Mouse (Mus musculus): ENCODE measurements around the gene C77080. TPM values are rescaled to one million over a fixed set of nuclear protein-coding genes. Genes with fewer than 3 reads are reported as not detected.
"Not testable (repeated sequence)": the region's sequence is repeated elsewhere in the genome, so short reads cannot be mapped to it uniquely, and the experiment has no call there.

Gene C77080
- polyA plus RNA-seq, 1 experiment: 39.3 TPM

DNA sequence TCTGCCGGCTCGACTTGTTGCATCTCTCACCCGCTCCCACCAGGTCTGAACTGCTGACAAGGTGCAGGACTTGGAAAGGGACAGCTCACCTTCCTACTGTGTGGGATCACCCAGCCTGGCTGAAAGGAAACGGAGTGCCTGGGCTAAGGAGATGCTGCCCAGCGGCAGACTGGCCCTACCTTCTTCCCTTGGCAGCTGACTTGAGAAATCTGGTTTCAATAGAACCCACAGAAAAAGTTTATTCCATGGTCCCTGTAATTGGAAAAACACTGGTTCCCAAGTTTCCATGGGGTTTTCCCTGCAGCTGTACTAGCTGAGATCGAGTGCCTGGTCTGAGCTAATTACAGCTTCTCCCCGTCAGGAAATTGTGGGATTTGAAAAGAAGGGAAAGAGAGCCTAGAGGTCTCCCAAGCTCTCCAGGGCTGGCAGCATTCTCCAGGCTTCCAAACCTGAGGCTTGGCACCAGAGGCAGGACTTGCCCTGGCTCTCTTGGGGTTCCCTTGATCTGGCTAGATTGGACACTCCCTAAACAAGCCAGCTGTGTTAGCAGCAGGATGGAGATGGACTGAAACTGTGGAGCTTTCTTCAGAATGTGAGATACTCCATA is 42.5 kb downstream of the C77080 start:
- TF ChIP-seq POLR2A (IDR thresholded peaks at IDR 0.05; ENCODE audit: low read depth, low read length): no peak
- H3K4me3 ChIP-seq (ENCODE audit: insufficient read depth, low read depth, low read length): no peak overlapping the region
- DNase-seq: no peak
- no peaks in the 10 kb centered on the region for H3K27me3 ChIP-seq (replicated peaks; ENCODE audit: control insufficient read depth, insufficient read depth, low read length)
- WGBS: 76% methylated on average over 7 of the region's 7 CpGs
- peaks cover 2% of the 10 kb centered on the region for H3K36me3 ChIP-seq (ENCODE audit: control insufficient read depth, insufficient read depth, low read length)
- no peaks in the 10 kb centered on the region for H3K4me1 ChIP-seq (ENCODE audit: control insufficient read depth, insufficient read depth, low read length)
- no peak overlapping the region for H3K27ac ChIP-seq (ENCODE audit: insufficient read depth, low read depth, low read length)

DNA sequence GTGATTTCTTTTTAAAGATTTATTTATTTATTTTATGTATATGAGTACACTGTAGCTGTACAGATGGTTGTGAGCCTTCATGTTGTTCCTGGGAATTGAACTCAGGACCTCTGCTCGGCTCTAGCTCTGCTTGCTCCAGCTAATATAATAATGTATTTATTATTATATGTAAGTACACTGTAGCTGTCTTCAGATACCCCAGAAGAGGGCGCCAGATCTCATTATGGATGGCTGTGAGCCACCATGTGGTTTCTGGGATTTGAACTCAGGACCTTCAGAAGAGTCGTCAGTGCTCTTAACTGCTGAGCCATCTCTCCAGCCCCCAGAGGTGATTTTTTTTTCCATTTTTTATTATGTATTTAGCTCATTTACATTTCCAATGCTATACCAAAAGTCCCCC is 48.7 kb downstream of the C77080 start:
- WGBS: 78% methylated on average over 3 of the region's 3 CpGs
- not testable (repeated sequence) for H3K27me3 ChIP-seq (replicated peaks; ENCODE audit: control insufficient read depth, insufficient read depth, low read length); H3K36me3 ChIP-seq (ENCODE audit: control insufficient read depth, insufficient read depth, low read length); H3K4me1 ChIP-seq (ENCODE audit: control insufficient read depth, insufficient read depth, low read length); H3K27ac ChIP-seq (ENCODE audit: insufficient read depth, low read depth, low read length); H3K4me3 ChIP-seq (ENCODE audit: insufficient read depth, low read depth, low read length)
- TF ChIP-seq CTCF (conservative IDR thresholded peaks at IDR 0.05; ENCODE audit: insufficient read depth, insufficient read length, low read depth, low read length): 0 out of 2 replicates have a peak, but pooled peaks have one; percentile 19
- DNase-seq: peak; percentile 45

- Histone ChIP-seq H3K27ac (ENCODE audit: insufficient read depth, low read depth, low read length) (no peak overlapping the region), H3K27me3 (replicated peaks; ENCODE audit: control insufficient read depth, insufficient read depth, low read length) (no peaks in the 10 kb centered on the region), H3K36me3 (ENCODE audit: control insufficient read depth, insufficient read depth, low read length) (no peaks in the 10 kb centered on the region; the same call in 1 of the 2 replicates), H3K4me1 (ENCODE audit: control insufficient read depth, insufficient read depth, low read length) (no peaks in the 10 kb centered on the region), H3K4me3 (ENCODE audit: insufficient read depth, low read depth, low read length) (no peak overlapping the region)
- TF ChIP-seq CTCF (conservative IDR thresholded peaks at IDR 0.05; ENCODE audit: insufficient read depth, insufficient read length, low read depth, low read length): no peak
- no peak for TF ChIP-seq POLR2A (IDR thresholded peaks at IDR 0.05; ENCODE audit: low read depth, low read length)
- WGBS: 80% methylated on average over 4 of the region's 4 CpGs
- DNase-seq: no peak
These were observed 49.7 kb downstream of the C77080 start for GRCm38 (mm10) chr4:129211461-129211860.

DNA sequence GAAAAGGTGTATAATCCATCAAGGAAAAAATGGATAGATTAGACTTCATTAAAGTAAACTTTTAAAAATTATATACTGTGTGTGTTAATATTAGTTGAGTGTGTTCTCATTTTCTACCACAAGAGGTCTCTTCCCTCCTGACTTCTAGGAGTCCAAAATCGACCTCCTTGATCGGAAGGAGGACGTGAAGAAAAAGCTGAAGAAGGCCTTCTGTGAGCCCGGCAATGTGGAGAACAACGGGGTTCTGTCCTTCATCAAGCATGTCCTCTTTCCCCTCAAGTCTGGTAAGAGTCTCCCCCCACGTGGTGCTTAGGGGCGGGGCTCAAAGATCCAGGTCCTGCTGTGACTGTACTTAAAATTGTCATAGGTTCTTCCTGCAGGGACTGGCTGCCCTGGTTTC is 51.7 kb downstream of the C77080 start:
- Histone ChIP-seq H3K27ac (ENCODE audit: insufficient read depth, low read depth, low read length) (no peak overlapping the region), H3K4me3 (ENCODE audit: insufficient read depth, low read depth, low read length) (no peak overlapping the region), H3K36me3 (ENCODE audit: control insufficient read depth, insufficient read depth, low read length) (no peaks in the 10 kb centered on the region; the same call in 1 of the 2 replicates), H3K27me3 (replicated peaks; ENCODE audit: control insufficient read depth, insufficient read depth, low read length) (no peaks in the 10 kb centered on the region), H3K4me1 (ENCODE audit: control insufficient read depth, insufficient read depth, low read length) (no peaks in the 10 kb centered on the region)
- 42% methylated on average over 7 of the region's 7 CpGs for WGBS
- DNase-seq: peak; percentile 34
- TF ChIP-seq POLR2A (IDR thresholded peaks at IDR 0.05; ENCODE audit: low read depth, low read length) (no peak), CTCF (conservative IDR thresholded peaks at IDR 0.05; ENCODE audit: insufficient read depth, insufficient read length, low read depth, low read length) (peak; percentile 34; the same call in 1 of the 2 replicates)

- H3K27me3 ChIP-seq (replicated peaks; ENCODE audit: control insufficient read depth, insufficient read depth, low read length): no peaks in the 10 kb centered on the region
- no peak for DNase-seq
- no peaks in the 10 kb centered on the region for H3K4me1 ChIP-seq (ENCODE audit: control insufficient read depth, insufficient read depth, low read length)
- TF ChIP-seq POLR2A (IDR thresholded peaks at IDR 0.05; ENCODE audit: low read depth, low read length) (no peak), CTCF (conservative IDR thresholded peaks at IDR 0.05; ENCODE audit: insufficient read depth, insufficient read length, low read depth, low read length) (no peak)
- no peaks in the 10 kb centered on the region; the same call in 1 of the 2 replicates for H3K36me3 ChIP-seq (ENCODE audit: control insufficient read depth, insufficient read depth, low read length)
- no peak overlapping the region for H3K27ac ChIP-seq (ENCODE audit: insufficient read depth, low read depth, low read length)
- no peak overlapping the region for H3K4me3 ChIP-seq (ENCODE audit: insufficient read depth, low read depth, low read length)
- 78% methylated on average over 8 of the region's 8 CpGs for WGBS
These were observed 54.4 kb downstream of the C77080 start for GRCm38 (mm10) chr4:129206792-129207191.

DNA sequence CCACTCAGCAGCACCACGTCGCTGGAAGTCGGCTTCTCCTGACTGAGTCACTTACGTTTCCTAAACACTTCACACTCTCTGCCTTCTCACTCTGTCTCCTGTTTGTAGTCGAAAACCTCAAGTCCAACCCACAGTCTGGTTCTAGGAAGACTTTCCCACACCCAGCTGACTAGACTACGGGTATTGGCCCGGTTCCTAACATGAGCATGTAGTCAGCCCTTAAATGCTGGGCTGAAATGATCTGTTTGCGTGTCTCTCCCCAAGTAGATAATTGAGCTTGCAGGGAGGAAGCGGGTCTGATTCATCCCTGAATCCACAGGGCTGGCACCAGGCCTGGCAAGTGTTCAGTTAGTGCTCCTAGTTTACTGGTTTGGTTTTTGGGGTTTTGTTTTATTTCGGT is 56.5 kb downstream of the C77080 start:
- 95% methylated on average over 10 of the region's 10 CpGs for WGBS
- no peak overlapping the region for H3K4me3 ChIP-seq (ENCODE audit: insufficient read depth, low read depth, low read length)
- no peak overlapping the region for H3K27ac ChIP-seq (ENCODE audit: insufficient read depth, low read depth, low read length)
- H3K36me3 ChIP-seq (ENCODE audit: control insufficient read depth, insufficient read depth, low read length): no peaks in the 10 kb centered on the region; the same call in 1 of the 2 replicates
- H3K27me3 ChIP-seq (replicated peaks; ENCODE audit: control insufficient read depth, insufficient read depth, low read length): no peaks in the 10 kb centered on the region
- TF ChIP-seq POLR2A (IDR thresholded peaks at IDR 0.05; ENCODE audit: low read depth, low read length) (no peak), CTCF (conservative IDR thresholded peaks at IDR 0.05; ENCODE audit: insufficient read depth, insufficient read length, low read depth, low read length) (no peak)
- DNase-seq: no peak
- no peaks in the 10 kb centered on the region for H3K4me1 ChIP-seq (ENCODE audit: control insufficient read depth, insufficient read depth, low read length)

- no peak overlapping the region for H3K4me3 ChIP-seq (ENCODE audit: insufficient read depth, low read depth, low read length)
- no peaks in the 10 kb centered on the region; the same call in 1 of the 2 replicates for H3K36me3 ChIP-seq (ENCODE audit: control insufficient read depth, insufficient read depth, low read length)
- TF ChIP-seq CTCF (conservative IDR thresholded peaks at IDR 0.05; ENCODE audit: insufficient read depth, insufficient read length, low read depth, low read length) (no peak), POLR2A (IDR thresholded peaks at IDR 0.05; ENCODE audit: low read depth, low read length) (no peak)
- DNase-seq: no peak
- H3K27me3 ChIP-seq (replicated peaks; ENCODE audit: control insufficient read depth, insufficient read depth, low read length): no peaks in the 10 kb centered on the region
- WGBS: 92% methylated on average over 6 of the region's 6 CpGs
- peaks cover 3% of the 10 kb centered on the region; the same call in 1 of the 2 replicates for H3K4me1 ChIP-seq (ENCODE audit: control insufficient read depth, insufficient read depth, low read length)
- no peak overlapping the region for H3K27ac ChIP-seq (ENCODE audit: insufficient read depth, low read depth, low read length)
These were observed 63.7 kb downstream of the C77080 start for GRCm38 (mm10) chr4:129197514-129197913.
